Mouse (Mus musculus) adrenal gland, postnatal 36 days (tissue): Measurements from ENCODE around the gene Mrpl45. TPM values are rescaled to one million over a fixed set of nuclear protein-coding genes. Genes with fewer than 3 reads are reported as not detected.
A peak's percentile ranks its signal among the peaks of the same experiment; 100 is the strongest.

Experiments used
- DNase-seq, 2 experiments: peaks; one replicate each; pipeline ENCODE4 v3.0.0; 2021; ENCODE audit warnings: mixed read lengths in 1 of 2
- total RNA-seq, 2 experiments: library from RNA; stranded (reverse); gene quantifications; 2 replicates each; pipeline ENCODE4 v1.2.3; 2021

Gene Mrpl45
- total RNA-seq, 2 experiments from 2014 or later: 31.5 to 32.3 TPM

GRCm38 (mm10) chr11:97331231-97332190 lies 16.0 kb downstream of the Mrpl45 start:
- peak in 1 of 2 experiments; percentile 18 for DNase-seq

GRCm38 (mm10) chr11:97333044-97333443 lies 17.5 kb downstream of the Mrpl45 start:
- no peak for DNase-seq

GRCm38 (mm10) chr11:97333896-97334295 lies 18.4 kb downstream of the Mrpl45 start:
- no peak for DNase-seq

- no peak for DNase-seq
Measured at GRCm38 (mm10) chr11:97334400-97334799, 18.9 kb downstream of the Mrpl45 start.

DNA sequence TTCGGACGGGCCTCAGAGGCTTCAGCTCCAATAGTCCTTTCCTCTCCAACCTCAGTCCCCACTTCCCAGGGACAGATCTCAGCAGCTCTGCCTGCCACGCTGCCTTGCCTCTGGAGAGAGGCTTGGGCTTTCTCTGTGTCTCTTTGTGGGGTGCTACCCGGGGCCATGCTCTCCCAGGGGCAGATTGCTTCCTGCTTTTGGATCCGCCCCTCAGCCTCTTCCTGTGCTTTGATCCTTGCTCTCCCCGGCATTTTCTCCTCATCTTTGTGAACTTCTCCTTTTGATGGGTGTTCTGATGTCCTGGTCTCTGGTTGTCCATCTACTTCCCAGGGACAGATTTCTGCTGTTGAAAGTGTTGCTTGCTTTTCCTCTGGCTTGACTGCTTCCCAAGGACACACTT lies 20.7 kb downstream of the Mrpl45 start:
- no peak for DNase-seq

DNA sequence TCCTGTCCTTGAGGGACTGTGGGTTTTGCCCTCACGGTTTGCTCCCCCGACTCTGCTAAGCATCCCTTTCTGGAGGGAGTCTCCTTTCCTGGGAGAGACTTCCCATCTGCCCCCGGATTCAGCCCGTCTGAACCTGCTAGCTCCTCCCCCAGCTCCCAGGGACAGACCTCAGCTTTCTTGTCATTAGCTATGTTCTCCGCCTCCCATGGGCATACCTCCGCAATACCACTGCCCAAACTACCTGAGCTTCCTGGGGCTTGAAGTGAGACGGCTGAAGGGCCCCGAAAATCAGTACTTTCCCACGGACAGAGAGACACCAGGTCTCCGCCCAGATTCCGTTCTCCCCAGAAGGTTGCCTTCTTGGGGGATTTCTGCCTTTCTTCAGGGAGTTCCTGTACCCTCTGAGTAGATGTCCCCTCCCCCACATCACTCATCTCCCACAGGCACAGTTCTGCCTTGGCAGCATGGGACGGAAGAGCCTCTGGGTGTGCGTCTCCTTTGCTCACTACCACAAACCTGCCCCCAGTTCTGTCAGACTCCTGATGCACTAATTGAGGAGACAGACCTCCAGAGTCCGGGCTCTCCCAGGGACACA lies 21.3 kb downstream of the Mrpl45 start:
- no peak for DNase-seq

DNA sequence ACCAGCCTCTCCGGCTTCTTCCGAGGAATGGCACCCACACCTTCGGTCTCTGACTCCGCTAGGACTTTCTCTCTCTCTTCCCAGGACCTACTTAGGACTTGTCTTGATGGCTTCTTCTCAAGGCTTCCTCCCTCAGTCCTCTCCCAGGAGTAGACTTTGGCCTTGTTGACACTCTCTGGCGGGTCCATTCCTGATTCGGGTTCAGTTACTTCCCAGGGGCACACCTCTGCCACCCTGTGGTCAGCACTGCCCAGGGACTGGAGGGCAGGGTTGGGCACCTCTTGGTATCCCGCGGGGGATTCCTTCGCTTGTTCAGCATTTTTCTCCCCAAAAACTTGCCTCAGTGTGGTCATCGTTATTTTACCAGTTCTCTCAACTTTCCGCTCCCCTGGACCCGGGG lies 21.8 kb downstream of the Mrpl45 start:
- no peak for DNase-seq

DNA sequence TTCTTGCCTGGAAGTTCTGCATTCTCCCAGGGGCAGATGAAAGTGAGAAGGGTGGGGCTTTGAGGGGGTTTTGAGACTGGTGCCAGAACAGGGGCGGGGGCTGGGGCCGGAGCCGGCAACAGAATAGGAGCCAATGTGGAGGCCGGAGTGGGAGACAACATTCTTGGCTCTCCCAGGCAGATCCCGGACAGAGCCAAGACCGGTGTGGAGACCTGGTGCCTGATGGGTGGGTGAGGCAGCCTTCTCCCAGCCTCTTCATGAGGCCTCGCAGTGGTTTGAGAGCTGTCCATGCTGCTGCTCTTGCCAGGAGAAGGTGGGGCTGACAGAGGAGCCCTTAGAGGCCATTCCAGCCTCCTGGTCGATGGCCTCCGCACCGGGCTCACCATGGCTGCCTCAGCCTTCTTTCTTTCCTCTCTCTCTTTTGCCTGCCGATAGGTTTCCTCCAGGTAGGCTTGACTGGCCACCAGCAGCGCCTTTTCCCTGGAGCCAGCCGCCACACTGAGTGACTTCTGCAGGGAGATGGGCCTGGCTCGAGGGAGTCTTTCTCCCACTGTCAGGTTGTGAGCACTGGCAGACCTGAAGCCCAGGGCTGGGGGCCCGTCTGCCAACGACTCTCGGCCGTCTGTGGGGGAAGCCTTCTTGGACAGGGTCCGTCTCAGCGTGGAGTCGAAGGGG lies 22.9 kb downstream of the Mrpl45 start:
- DNase-seq: no peak

- peak; percentile 74 to 85 for DNase-seq
Measured at GRCm38 (mm10) chr11:97338977-97339315, 23.4 kb downstream of the Mrpl45 start.

- no peak for DNase-seq
Measured at GRCm38 (mm10) chr11:97343175-97343574, 27.7 kb downstream of the Mrpl45 start.

GRCm38 (mm10) chr11:97343619-97344018 lies 28.1 kb downstream of the Mrpl45 start:
- DNase-seq: peak; percentile 34 to 57

DNA sequence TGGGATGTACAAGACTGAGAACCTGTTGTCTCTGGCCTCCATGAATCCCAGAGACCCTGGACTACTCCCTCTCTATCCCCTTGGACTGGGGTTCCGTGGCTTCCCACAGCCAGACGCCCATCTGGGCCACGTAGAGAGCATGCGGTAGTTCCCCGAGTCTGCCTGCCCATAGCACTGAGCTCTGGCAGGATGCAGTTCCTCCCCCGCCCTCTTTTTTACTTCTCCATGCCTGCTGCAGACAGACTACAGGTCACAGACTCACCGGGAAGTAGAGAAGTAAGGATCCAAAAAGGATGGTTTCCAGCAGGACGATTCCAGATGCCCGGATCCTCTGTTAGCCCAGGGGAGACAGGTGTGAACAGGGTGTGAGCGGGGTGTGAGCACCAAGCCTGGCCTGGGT lies 29.9 kb downstream of the Mrpl45 start:
- no peak for DNase-seq

- no peak for DNase-seq
Measured at GRCm38 (mm10) chr11:97346383-97346782, 30.9 kb downstream of the Mrpl45 start.

GRCm38 (mm10) chr11:97347291-97347690 lies 31.8 kb downstream of the Mrpl45 start:
- DNase-seq: peak; percentile 41 to 46

DNA sequence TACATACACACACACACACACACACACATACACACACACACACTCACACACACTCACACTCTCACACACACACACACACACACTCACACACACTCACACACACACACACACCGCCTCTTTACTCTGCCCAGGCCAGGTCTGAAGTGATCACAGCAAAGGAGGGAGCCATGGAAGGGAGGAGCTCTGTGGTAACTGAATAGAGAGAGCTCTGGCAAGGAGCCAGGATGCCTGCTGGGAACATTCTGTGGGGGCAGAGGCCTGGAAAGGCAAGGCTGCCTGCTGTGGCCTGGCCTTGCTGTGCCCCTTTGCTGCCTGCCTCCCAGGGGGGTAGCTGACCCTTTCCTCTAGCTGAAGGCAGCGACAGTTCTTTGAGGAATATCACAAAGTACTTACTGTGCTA lies 34.5 kb downstream of the Mrpl45 start:
- peak; percentile 78 to 90 for DNase-seq

- DNase-seq: no peak
Measured at GRCm38 (mm10) chr11:97352027-97352684, 36.6 kb downstream of the Mrpl45 start, which contains the start of gene Gpr179. Gpr179 (minus strand) TSS chr11:97352077.

DNA sequence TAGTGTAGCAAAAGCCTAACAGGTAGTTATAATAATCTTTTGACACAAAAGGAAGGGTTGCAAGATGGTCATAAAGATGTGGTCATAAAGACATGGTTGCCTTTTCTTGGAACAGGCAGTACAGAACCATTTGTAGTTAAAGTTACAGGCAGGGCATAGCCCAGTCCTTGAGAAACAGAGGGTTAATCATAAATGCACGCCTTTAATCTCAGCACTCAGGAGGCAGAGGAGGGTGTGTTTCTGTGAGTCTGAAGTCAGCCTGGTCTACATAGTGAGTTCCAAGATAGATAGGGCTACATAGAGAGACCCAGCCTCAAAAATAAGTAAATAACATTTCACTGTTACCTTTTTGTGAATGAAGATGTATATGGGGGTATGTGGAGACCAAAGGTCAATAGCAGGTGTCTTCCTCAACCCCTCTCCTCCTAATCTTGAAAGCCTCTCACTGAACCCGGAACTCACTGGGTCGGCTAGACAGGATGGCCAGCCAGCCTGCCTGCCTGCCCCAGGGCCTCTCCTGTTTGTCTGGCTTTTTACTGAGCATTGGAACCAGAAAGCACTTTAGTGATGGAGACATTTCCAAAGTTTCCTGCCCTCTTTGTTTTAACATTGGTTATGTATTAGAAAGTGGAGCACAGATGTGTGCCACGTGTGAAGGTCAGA lies 37.5 kb downstream of the Mrpl45 start:
- DNase-seq: no peak

DNA sequence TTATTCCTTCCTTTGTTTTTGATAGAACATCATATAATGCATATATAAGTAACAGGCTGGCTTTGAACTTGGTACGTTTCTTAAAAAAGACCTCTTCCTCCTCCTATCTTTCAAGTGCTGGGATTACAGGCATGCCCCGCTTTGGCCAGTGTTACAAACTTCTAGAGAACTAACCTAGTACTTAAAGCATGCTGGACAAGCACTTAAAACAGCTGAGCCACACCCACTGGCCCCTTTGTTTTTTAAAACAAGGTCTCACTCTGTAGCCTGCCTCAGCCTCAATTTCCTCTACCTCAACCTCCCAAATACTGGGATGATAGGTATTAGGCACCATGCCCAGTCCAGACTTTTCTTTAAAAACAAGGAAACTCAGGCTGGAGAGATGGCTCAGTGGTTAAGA lies 39.1 kb downstream of the Mrpl45 start:
- DNase-seq: no peak

- no peak for DNase-seq
Measured at GRCm38 (mm10) chr11:97355247-97355646, 39.7 kb downstream of the Mrpl45 start.

DNA sequence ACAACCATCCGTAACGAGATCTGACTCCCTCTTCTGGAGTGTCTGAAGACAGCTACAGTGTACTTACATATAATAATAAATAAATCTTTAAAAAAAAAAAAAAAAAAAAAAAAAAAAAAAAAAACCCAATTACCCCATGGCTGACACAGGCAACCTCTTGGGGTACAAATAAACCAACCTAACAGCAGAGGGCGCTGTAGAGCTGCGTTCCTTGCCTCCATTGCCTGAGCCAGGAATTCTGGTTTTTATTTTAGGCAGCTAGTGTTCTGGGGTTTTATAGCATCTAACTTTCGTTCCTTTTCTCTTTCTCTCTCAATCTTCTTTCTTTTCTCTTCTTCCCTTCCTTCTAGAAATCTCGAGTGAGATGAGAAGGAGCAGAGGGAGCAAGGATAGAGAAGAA lies 42.1 kb downstream of the Mrpl45 start:
- peak; percentile 80 to 87 for DNase-seq

DNA sequence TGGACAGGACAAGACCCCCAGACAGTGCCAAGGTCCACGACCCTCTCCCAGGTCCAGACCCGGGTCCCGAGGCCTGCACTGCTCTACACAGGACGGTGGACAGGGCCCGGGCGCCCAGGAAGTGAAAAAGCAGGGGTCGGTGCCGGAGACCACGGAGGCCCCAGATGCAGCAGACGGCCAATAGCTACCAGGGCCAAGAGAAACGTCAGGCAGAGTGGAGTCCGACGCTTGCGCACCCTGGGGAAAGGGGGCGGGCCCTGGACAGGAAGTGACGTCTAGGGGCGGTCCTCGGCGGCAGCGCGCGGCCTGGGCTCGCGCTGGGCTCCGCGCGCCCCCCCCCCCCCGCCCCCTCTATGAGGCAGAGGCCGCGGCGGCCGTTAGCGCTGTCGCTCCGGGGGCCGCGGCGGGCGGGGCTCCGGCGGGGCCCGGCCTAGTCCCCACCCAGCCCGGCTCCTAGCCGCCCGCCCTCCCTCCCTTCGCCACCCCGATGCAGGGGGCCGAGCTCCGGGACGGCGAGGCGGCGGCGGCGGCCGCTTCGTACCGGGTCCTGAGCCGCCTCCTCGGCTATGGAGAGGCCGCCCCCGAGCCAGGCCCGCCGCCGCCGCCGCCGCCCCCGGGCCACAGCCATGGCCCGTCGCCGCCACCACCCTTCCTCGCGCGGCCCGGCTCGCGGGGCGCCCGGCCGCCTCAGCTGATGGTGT lies 46.6 kb downstream of the Mrpl45 start, which contains the start of gene Socs7:
Socs7 (plus strand) TSS at position 604 of the 701 bp plus-strand sequence.
- DNase-seq: peak; percentile 96 to 98
